Mouse (Mus musculus) MEL (cell line): ENCODE results near the gene Gbe1. TPM values are rescaled to one million over a fixed set of nuclear protein-coding genes. Genes with fewer than 3 reads are reported as not detected.

Experiments
- DNase-seq: peaks from one replicate; pipeline ENCODE4 v3.0.0; 2011; ENCODE audit warnings: low read depth, low spot score
- H3K27ac ChIP-seq: 2 replicates; pipeline ENCODE4 v1.5.1; 2012; ENCODE audit warnings: low read depth, mild to moderate bottlenecking, control low read depth, low read length, moderate library complexity; ENCODE audit not compliant: control insufficient read depth
- H3K27me3 ChIP-seq, 2 experiments: fragments of 150-350 bp in 1 of 2; sonication (generic) in 1 of 2; 2 replicates each; pipeline ENCODE4 v1.6.1; 2012; ENCODE audit warnings: low read length in 2 of 2, mild to moderate bottlenecking in 2 of 2, improper control_type of control experiment in 1 of 2, moderate library complexity in 1 of 2; ENCODE audit not compliant: insufficient read depth in 2 of 2, control insufficient read depth in 1 of 2
- H3K36me3 ChIP-seq, 2 experiments: 2 replicates each; pipeline ENCODE4 v1.6.1; 2012 to 2014; ENCODE audit warnings: low read length in 2 of 2, improper control_type of control experiment in 1 of 2, inconsistent platforms in 1 of 2, mild to moderate bottlenecking in 1 of 2; ENCODE audit not compliant: insufficient read depth in 2 of 2, control insufficient read depth in 1 of 2
- H3K4me1 ChIP-seq, 2 experiments: fragments of 150-350 bp in 1 of 2; sonication (generic) in 1 of 2; 2 replicates each; pipeline ENCODE4 v1.6.1; 2012; ENCODE audit warnings: low read length in 2 of 2, improper control_type of control experiment in 1 of 2, mild to moderate bottlenecking in 1 of 2; ENCODE audit not compliant: insufficient read depth in 2 of 2, control insufficient read depth in 1 of 2
- H3K4me3 ChIP-seq, 2 experiments: fragments of 150-350 bp in 1 of 2; sonication (generic) in 1 of 2; 2 replicates each; pipeline ENCODE4 v1.5.1; 2012; ENCODE audit warnings: low read depth in 2 of 2, low read length in 2 of 2, mild to moderate bottlenecking in 2 of 2, moderate library complexity in 2 of 2, control low read depth in 1 of 2, improper control_type of control experiment in 1 of 2; ENCODE audit not compliant: control insufficient read depth in 1 of 2, insufficient read depth in 1 of 2
- H3K79me2 ChIP-seq: 2 replicates; pipeline ENCODE4 v1.6.1; 2012; ENCODE audit warnings: mild to moderate bottlenecking, low read length, moderate library complexity; ENCODE audit not compliant: control insufficient read depth, poor library complexity, insufficient read depth
- H3K9ac ChIP-seq: 2 replicates; pipeline ENCODE4 v1.6.1; 2012; ENCODE audit warnings: low read depth, mild to moderate bottlenecking, control low read depth, low read length, moderate library complexity; ENCODE audit not compliant: control insufficient read depth, poor library complexity, severe bottlenecking
- H3K9me3 ChIP-seq: fragments of 150-350 bp; sonication (generic); replicated peaks from 2 replicates; pipeline ENCODE4 v1.6.1; 2012; ENCODE audit warnings: mild to moderate bottlenecking, low read length, improper control_type of control experiment, moderate library complexity; ENCODE audit not compliant: insufficient read depth
- CHD2 ChIP-seq: IDR thresholded peaks from 2 replicates; pipeline ENCODE4 v1.6.1; 2011; ENCODE audit warnings: low read length, improper control_type of control experiment
- E2F4 ChIP-seq: IDR thresholded peaks from 2 replicates; pipeline ENCODE4 v1.6.1; 2011; ENCODE audit warnings: low read depth, low read length, improper control_type of control experiment, borderline replicate concordance
- ELF1 ChIP-seq: IDR thresholded peaks from 2 replicates; pipeline ENCODE4 v1.6.1; 2014; ENCODE audit warnings: low read depth, mild to moderate bottlenecking, inconsistent platforms, low read length, improper control_type of control experiment, moderate library complexity
- EP300 ChIP-seq, 2 experiments: IDR thresholded peaks; 2 replicates each; pipeline ENCODE4 v1.6.1; 2011; ENCODE audit warnings: improper control_type of control experiment in 2 of 2, low read length in 2 of 2, low read depth in 1 of 2, mild to moderate bottlenecking in 1 of 2
- ETS1 ChIP-seq: IDR thresholded peaks from 2 replicates; pipeline ENCODE4 v1.6.1; 2012; ENCODE audit warnings: low read depth, mild to moderate bottlenecking, inconsistent platforms, low read length, improper control_type of control experiment, moderate library complexity
- GATA1 ChIP-seq: IDR thresholded peaks from 2 replicates; pipeline ENCODE4 v1.6.1; 2011; ENCODE audit warnings: low read depth, low read length, improper control_type of control experiment
- HCFC1 ChIP-seq: IDR thresholded peaks from 2 replicates; pipeline ENCODE4 v1.6.1; 2012; ENCODE audit warnings: low read depth, mild to moderate bottlenecking, inconsistent platforms, low read length, improper control_type of control experiment, moderate library complexity
- JUND ChIP-seq: IDR thresholded peaks from 2 replicates; pipeline ENCODE4 v1.6.1; 2011; ENCODE audit warnings: low read depth, mild to moderate bottlenecking, improper control_type of control experiment, low read length
- MAFK ChIP-seq: IDR thresholded peaks from 2 replicates; pipeline ENCODE4 v1.6.1; 2011; ENCODE audit warnings: low read depth, mild to moderate bottlenecking, low read length, improper control_type of control experiment, borderline replicate concordance
- MXI1 ChIP-seq: IDR thresholded peaks from 2 replicates; pipeline ENCODE4 v1.6.1; 2011; ENCODE audit warnings: mild to moderate bottlenecking, low read depth, low read length, improper control_type of control experiment
- MYB ChIP-seq: IDR thresholded peaks from 2 replicates; pipeline ENCODE4 v1.6.1; 2011; ENCODE audit warnings: mild to moderate bottlenecking, low read depth, low read length, improper control_type of control experiment
- MYC ChIP-seq: IDR thresholded peaks from 2 replicates; pipeline ENCODE4 v1.6.1; 2011; ENCODE audit warnings: low read depth, mild to moderate bottlenecking, low read length, improper control_type of control experiment, moderate library complexity
- POLR2A ChIP-seq, 2 experiments: IDR thresholded peaks; 2 replicates each; pipeline ENCODE4 v1.6.1; 2011 to 2012; ENCODE audit warnings: low read length in 2 of 2, mild to moderate bottlenecking in 2 of 2, control low read depth in 1 of 2, improper control_type of control experiment in 1 of 2, low read depth in 1 of 2, moderate library complexity in 1 of 2; ENCODE audit not compliant: control insufficient read depth in 1 of 2, insufficient read depth in 1 of 2, poor library complexity in 1 of 2
- POLR2AphosphoS5 ChIP-seq: IDR thresholded peaks from 2 replicates; pipeline ENCODE4 v1.6.1; 2012; ENCODE audit warnings: low read depth, borderline replicate concordance, mild to moderate bottlenecking, inconsistent platforms, low read length, moderate library complexity, mixed read lengths
- RCOR1 ChIP-seq: IDR thresholded peaks from 2 replicates; pipeline ENCODE4 v1.6.1; 2012; ENCODE audit warnings: low read depth, mild to moderate bottlenecking, inconsistent platforms, low read length, improper control_type of control experiment
- TAL1 ChIP-seq: IDR thresholded peaks from 2 replicates; pipeline ENCODE4 v1.6.1; 2012; ENCODE audit warnings: mild to moderate bottlenecking, inconsistent platforms, low read length, moderate library complexity, mixed read lengths
- TCF12 ChIP-seq: IDR thresholded peaks from 2 replicates; pipeline ENCODE4 v1.6.1; 2014; ENCODE audit warnings: low read depth, mild to moderate bottlenecking, inconsistent platforms, low read length, improper control_type of control experiment, moderate library complexity
- USF1 ChIP-seq: IDR thresholded peaks from 2 replicates; pipeline ENCODE4 v1.6.1; 2014; ENCODE audit warnings: low read depth, mild to moderate bottlenecking, inconsistent platforms, low read length, improper control_type of control experiment, moderate library complexity
- USF2 ChIP-seq, 2 experiments: IDR thresholded peaks; 2 replicates each; pipeline ENCODE4 v1.6.1; 2011 to 2012; ENCODE audit warnings: improper control_type of control experiment in 2 of 2, low read length in 2 of 2, borderline replicate concordance in 1 of 2, inconsistent platforms in 1 of 2, low read depth in 1 of 2, mild to moderate bottlenecking in 1 of 2; ENCODE audit not compliant: insufficient read depth in 1 of 2
- ZKSCAN1 ChIP-seq: IDR thresholded peaks from 2 replicates; pipeline ENCODE4 v1.6.1; 2012; ENCODE audit warnings: low read depth, mild to moderate bottlenecking, inconsistent platforms, low read length, improper control_type of control experiment, moderate library complexity
- ZMIZ1 ChIP-seq: IDR thresholded peaks from 2 replicates; pipeline ENCODE4 v1.6.1; 2012; ENCODE audit warnings: low read depth, mild to moderate bottlenecking, inconsistent platforms, low read length, improper control_type of control experiment, moderate library complexity
- ZNF384 ChIP-seq: IDR thresholded peaks from 2 replicates; pipeline ENCODE4 v1.6.1; 2012; ENCODE audit warnings: low read depth, mild to moderate bottlenecking, inconsistent platforms, low read length, improper control_type of control experiment
- polyA plus RNA-seq, 2 experiments: library from polyadenylated mRNA; stranded (reverse) in 1 of 2; unstranded in 1 of 2; fragments of >175 nt in 1 of 2; fragments of >200 nt in 1 of 2; gene quantifications; 2 replicates each; pipeline versions ENCODE4 v1.2.1 to v1.2.4; 2012; ENCODE audit warnings: low replicate concordance in 2 of 2, low read depth in 1 of 2; ENCODE audit not compliant: insufficient read length in 2 of 2, insufficient read depth in 1 of 2, missing spikeins in 1 of 2
- total RNA-seq: library from RNA; depleted of rRNA; stranded (reverse); fragments of 300-350 nt; gene quantifications from 2 replicates; pipeline ENCODE4 v1.2.3, GENCODE M21; 2012

Gene Gbe1
- total and polyA plus RNA-seq, 3 experiments: 4.1 to 12.0 TPM; not detected in 1

DNA sequence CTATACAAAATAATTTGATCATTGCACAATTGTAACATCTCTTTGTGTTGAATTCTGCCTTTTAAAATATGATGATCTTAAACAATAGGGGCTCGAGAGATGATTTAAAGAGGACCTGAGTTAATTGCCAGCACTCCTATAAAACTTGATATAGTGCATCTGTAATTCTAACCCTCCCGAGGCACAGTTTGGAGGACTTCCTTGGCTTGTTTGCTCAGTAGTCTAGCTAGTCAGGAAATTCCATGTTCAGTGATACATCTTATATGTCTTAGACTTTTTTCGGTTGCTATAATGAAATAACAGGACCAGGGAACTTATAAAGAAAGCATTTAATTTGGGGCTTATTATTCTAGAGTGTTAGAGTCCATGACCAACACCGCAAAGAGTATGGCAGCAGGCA, 162.4 kb downstream of the Gbe1 start:
- Histone ChIP-seq H3K27ac (no peak overlapping the region), H3K4me1 (no peaks in the 10 kb centered on the region), H3K27me3 (no peaks in the 10 kb centered on the region), H3K36me3 (no peaks in the 10 kb centered on the region), H3K9ac (no peak overlapping the region), H3K4me3 (no peak overlapping the region), H3K9me3 (no peaks in the 10 kb centered on the region), H3K79me2 (no peaks in the 10 kb centered on the region)
- TF ChIP-seq HCFC1 (no peak), ELF1 (no peak), ZKSCAN1 (no peak), POLR2AphosphoS5 (no peak), CHD2 (no peak), ZNF384 (no peak)
- no peak for DNase-seq

GRCm38 (mm10) chr16:70480494-70480893, 166.7 kb downstream of the Gbe1 start:
- H3K27me3 ChIP-seq: no peaks in the 10 kb centered on the region
- TF ChIP-seq MYB: no peak
- no peak for TF ChIP-seq MAFK
- no peak for TF ChIP-seq ZNF384
- no peak for TF ChIP-seq ZMIZ1
- TF ChIP-seq GATA1: no peak
- TF ChIP-seq HCFC1: no peak
- no peak for TF ChIP-seq ZKSCAN1
- TF ChIP-seq MYC: no peak
- no peak for TF ChIP-seq RCOR1
- TF ChIP-seq TAL1: no peak
- TF ChIP-seq E2F4: no peak
- TF ChIP-seq TCF12: no peak
- no peak for TF ChIP-seq EP300 (IDR thresholded peaks at IDR 0.05; ENCODE audit: low read depth in 1 of 2, low read length in 2 of 2)
- TF ChIP-seq JUND: no peak
- no peak for TF ChIP-seq USF1
- TF ChIP-seq MXI1: no peak
- TF ChIP-seq ETS1: no peak
- no peak for TF ChIP-seq USF2 (IDR thresholded peaks at IDR 0.05; ENCODE audit: borderline replicate concordance in 1 of 2, insufficient read depth in 1 of 2, low read depth in 1 of 2, low read length in 2 of 2)
- TF ChIP-seq POLR2A (IDR thresholded peaks at IDR 0.05; ENCODE audit: control insufficient read depth in 1 of 2, insufficient read depth in 1 of 2, low read depth in 1 of 2, low read length in 2 of 2, poor library complexity in 1 of 2): no peak
- no peak for TF ChIP-seq ELF1
- TF ChIP-seq, all 39 proteins: peak for 0
- no peak overlapping the region for H3K27ac ChIP-seq
- DNase-seq: no peak
- H3K9me3 ChIP-seq: no peaks in the 10 kb centered on the region
- H3K9ac ChIP-seq: no peak overlapping the region
- H3K4me3 ChIP-seq: no peak overlapping the region
- H3K79me2 ChIP-seq: no peaks in the 10 kb centered on the region
- no peaks in the 10 kb centered on the region for H3K36me3 ChIP-seq
- no peaks in the 10 kb centered on the region for H3K4me1 ChIP-seq
